Comparison of ENCODE assay signal across 32 mouse cellular contexts in the genomic region with DNA sequence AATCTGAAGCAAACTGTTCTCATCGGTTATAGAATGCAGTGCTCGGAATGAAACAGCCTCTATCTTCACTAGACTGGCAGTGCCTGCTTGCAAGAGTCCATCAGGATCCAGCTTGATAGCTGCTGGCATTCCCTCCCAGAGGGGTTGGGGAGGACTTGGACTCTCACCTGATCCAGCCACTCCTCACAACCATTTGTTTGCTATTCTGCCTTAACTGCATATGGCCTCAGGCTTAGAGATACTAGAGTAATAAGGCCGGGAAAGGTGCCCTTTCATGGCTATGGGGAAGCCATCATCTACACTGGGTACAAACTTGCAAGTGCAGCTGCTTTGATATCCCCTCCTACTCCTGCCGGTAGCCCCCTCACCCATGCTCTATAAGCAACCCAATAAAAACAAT.
"Had no signal": no experiment of that assay in that cellular context is flagged by ENCODE, and none has a peak within 500 bp of the region (broad histone marks: within the 10 kb centered on the region; RNA-seq: fewer than 3 reads in every experiment).

No protein-coding gene starts in this region.

- H3K9ac ChIP-seq: limb, embryonic 12.5 days; limb, embryonic 13.5 days; limb, embryonic 15.5 days; liver, embryonic 12.5 days; liver, embryonic 13.5 days; liver, embryonic 14.5 days; liver, embryonic 15.5 days; liver, postnatal 0 days; lung, embryonic 14.5 days; lung, embryonic 15.5 days; midbrain, embryonic 12.5 days; midbrain, embryonic 13.5 days; midbrain, embryonic 15.5 days; neural tube, embryonic 12.5 days had no signal

- H3K4me2 ChIP-seq: limb, embryonic 12.5 days; limb, embryonic 13.5 days; limb, embryonic 15.5 days; liver, embryonic 11.5 days; liver, embryonic 12.5 days; liver, embryonic 13.5 days; liver, embryonic 15.5 days; lung, embryonic 14.5 days; lung, embryonic 15.5 days; midbrain, embryonic 11.5 days; midbrain, embryonic 12.5 days; midbrain, embryonic 13.5 days; midbrain, embryonic 15.5 days; neural tube, embryonic 12.5 days had no signal

- ATAC-seq: liver, embryonic 12.5 days; liver, postnatal 0 days; lung, postnatal 0 days; midbrain, embryonic 13.5 days; midbrain, embryonic 15.5 days; midbrain, embryonic 16.5 days had no signal

- H3K27me3 ChIP-seq: limb, embryonic 12.5 days; limb, embryonic 13.5 days; limb, embryonic 15.5 days; liver, embryonic 12.5 days; liver, embryonic 13.5 days; liver, embryonic 15.5 days; lung, embryonic 15.5 days; megakaryocyte, embryonic 14.5 days; midbrain, embryonic 12.5 days; midbrain, embryonic 13.5 days; midbrain, embryonic 15.5 days; neural tube, embryonic 12.5 days had no signal

- H3K9me3 ChIP-seq: limb, embryonic 10.5 days; limb, embryonic 12.5 days; limb, embryonic 13.5 days; limb, embryonic 15.5 days; liver, embryonic 12.5 days; liver, embryonic 13.5 days; liver, embryonic 15.5 days; lung, embryonic 15.5 days; megakaryocyte, embryonic 14.5 days; midbrain, embryonic 10.5 days; midbrain, embryonic 12.5 days; midbrain, embryonic 13.5 days; midbrain, embryonic 15.5 days; neural tube, embryonic 12.5 days had no signal

- H3K27ac ChIP-seq: limb, embryonic 10.5 days; limb, embryonic 12.5 days; limb, embryonic 13.5 days; limb, embryonic 15.5 days; liver, embryonic 12.5 days; liver, embryonic 13.5 days; liver, embryonic 14.5 days; liver, embryonic 15.5 days; lung, embryonic 15.5 days; macrophage; midbrain, embryonic 10.5 days; midbrain, embryonic 12.5 days; midbrain, embryonic 13.5 days; midbrain, embryonic 15.5 days; neural tube, embryonic 12.5 days had no signal

- H3K4me3 ChIP-seq: limb, embryonic 10.5 days; limb, embryonic 12.5 days; limb, embryonic 13.5 days; limb, embryonic 15.5 days; liver, embryonic 12.5 days; liver, embryonic 13.5 days; liver, embryonic 15.5 days; lung, embryonic 15.5 days; megakaryocyte, embryonic 14.5 days; midbrain, embryonic 10.5 days; midbrain, embryonic 12.5 days; midbrain, embryonic 13.5 days; midbrain, embryonic 15.5 days; myocyte; neural tube, embryonic 12.5 days had no signal

- DNase-seq: left cerebral cortex, postnatal 4 days; liver; liver, embryonic 13.5 days; liver, postnatal 0 days; lung, adult 18-20 months; lung, adult 2 months; lung, embryonic 14.5 days; lung, postnatal 10 days; lung, postnatal 14 days; lung, postnatal 36 days; lung, postnatal 4 days; midbrain, embryonic 14.5 days had no signal
